Mouse (Mus musculus) cerebellum, postnatal 14 days (tissue): ENCODE results near the gene Slc29a3.
"Not testable (repeated sequence)": the region's sequence is repeated elsewhere in the genome, so short reads cannot be mapped to it uniquely, and the experiment has no call there.

ENCODE experiments used
- DNase-seq, 2 experiments: peaks; one replicate each; pipeline ENCODE4 v3.0.0; 2021; ENCODE audit warnings: mixed read lengths in 2 of 2

The Slc29a3 gene

GRCm38 (mm10) chr10:60723345-60723744 is 29.2 kb downstream of the Slc29a3 start:
- no peak for DNase-seq

GRCm38 (mm10) chr10:60721640-60722039 is 31.0 kb downstream of the Slc29a3 start:
- DNase-seq = no peak

GRCm38 (mm10) chr10:60720461-60720860 is 32.1 kb downstream of the Slc29a3 start:
- no peak for DNase-seq

DNA sequence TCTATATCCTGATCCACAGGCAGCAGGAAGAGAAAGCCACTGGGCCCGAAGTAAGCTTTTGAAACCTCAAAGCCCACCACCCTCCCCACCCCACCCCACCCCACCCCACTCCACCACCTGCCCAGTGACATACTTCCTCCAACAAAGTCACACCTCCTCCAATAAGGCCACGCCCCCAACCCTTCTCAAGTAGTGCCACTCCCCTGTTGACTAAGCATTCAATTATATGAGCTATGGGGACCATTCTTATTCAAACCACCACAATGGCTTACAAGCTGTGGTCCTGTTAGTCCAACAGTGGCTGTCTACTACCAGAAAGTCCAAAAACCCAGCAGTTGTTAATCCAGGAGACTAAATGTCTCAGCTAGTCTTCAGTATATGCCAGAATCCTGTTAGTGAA is 34.1 kb downstream of the Slc29a3 start:
- no peak for DNase-seq

DNA sequence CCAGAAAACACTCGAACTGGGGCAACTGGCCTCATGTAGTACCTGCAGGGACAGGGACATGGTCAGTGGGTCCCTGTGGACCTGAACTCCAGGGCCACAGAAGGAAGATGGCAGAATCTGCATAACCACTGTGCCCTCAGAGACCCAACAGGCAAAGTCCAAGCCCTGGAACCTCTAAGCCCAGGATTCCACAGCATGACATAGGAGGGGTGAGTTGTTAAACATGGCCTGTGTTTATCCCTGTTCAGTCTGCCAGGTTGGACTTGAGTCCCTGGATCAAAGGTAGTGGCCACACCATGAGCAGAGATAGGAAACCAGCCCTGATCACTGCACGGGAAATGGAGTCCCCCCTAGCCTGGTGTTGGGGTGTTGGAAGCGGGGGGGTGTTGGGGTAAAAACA is 36.1 kb downstream of the Slc29a3 start:
- no peak for DNase-seq

DNA sequence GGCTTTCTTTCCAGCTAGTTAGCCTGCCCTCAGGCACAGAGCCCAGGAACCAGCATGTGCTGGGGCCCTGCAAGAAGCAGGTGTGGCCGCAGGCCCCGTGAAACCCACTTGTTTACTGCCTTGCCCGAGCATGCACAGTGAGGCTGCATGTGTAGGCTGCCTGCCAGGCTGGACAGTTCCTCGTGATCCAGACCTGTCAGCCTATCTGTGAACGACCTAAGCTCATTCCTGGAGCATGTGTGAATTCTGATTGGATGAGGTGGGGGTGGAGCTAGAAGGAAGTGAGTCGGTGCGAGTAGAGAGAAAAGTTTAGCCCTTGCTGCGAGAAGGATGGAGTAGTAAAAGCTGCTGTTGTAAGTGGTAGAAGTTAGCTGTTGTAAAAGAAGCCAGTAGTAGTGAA is 40.3 kb downstream of the Slc29a3 start:
- DNase-seq = not testable (repeated sequence)

DNA sequence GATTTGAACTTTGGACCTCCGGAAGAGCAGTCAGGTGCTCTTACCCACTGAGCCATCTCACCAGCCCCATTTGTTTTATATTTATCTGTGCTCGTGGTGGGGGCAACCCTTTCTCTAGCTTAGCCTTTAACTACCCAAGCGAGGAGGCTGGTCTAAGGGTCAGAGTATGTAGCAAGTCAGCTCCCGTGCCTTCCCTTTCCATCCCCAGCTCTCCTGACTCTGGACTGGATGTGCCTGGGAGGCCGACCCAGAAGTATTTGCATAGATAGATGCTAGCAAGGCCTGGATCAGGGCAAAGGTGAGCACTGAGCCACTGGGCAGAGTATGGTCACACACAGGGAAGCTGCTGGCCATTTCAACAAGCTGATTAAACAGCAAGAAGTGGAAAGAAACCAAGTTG is 43.8 kb downstream of the Slc29a3 start:
- no peak for DNase-seq

DNA sequence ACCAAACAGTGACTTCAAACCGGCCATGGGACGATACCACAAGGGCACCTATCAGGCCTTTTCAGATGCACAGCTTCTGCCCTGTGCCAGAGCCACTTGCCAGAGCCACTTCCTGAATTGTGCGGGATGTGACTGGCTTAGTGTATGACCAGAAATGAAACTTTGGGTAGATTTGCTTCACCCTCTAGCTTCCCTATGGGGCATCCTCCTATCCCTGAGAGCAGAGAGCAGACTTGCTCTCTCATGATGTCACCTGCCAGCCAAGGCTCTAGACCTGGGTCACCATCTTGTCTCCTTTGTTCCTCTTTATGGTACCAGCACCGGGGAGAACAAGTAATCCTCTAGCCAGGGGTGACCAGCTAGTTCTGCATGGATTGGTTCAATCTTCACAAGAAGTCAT is 46.3 kb downstream of the Slc29a3 start:
- no peak for DNase-seq

DNA sequence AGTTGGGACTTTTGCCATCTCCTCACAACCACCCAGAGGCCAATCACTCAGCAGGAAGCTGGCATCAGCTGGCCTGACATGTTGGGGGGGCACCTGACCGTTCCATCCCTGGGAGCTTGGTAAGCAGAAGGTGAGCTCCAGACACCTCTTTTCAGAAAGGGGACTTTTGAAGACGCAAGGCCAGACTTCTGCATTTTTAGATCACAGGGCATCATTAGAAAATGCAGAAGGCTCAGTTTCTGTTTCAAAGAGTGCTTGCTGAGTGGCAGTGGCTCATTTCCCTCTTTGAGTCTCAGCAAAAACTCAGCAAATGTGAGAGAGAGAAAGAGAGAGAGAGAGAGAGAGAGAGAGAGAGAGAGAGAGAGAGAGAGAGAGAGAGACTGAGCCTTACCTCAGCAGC is 47.5 kb downstream of the Slc29a3 start:
- no peak for DNase-seq

- no peak for DNase-seq
Measured at GRCm38 (mm10) chr10:60697775-60698174, 54.8 kb downstream of the Slc29a3 start.

DNA sequence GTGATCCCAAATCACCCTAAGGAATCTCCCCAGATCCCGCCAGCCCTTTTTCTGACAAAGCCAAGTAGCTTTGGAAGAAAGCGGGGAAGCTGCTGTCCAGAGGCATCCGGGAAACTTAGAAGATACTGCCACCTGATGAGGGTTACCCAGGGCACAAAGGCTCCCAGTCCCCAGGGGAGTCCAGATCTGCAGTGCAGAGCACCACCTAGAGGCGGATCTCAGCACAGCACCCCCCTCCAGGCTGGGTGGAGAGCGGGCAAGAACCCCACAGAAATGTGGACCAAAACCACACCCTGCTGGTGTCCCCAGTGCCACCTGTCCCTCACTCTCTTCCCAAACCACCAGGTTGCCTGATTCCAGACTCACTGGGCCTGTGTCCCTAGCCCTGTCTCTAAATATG is 55.6 kb downstream of the Slc29a3 start:
- DNase-seq = peak; percentile 68 to 76

- DNase-seq = no peak
Measured at GRCm38 (mm10) chr10:60696390-60696789, 56.2 kb downstream of the Slc29a3 start, which contains the start of gene Cdh23. TSS of gene Cdh23 (minus strand) at chr10:60696490.

DNA sequence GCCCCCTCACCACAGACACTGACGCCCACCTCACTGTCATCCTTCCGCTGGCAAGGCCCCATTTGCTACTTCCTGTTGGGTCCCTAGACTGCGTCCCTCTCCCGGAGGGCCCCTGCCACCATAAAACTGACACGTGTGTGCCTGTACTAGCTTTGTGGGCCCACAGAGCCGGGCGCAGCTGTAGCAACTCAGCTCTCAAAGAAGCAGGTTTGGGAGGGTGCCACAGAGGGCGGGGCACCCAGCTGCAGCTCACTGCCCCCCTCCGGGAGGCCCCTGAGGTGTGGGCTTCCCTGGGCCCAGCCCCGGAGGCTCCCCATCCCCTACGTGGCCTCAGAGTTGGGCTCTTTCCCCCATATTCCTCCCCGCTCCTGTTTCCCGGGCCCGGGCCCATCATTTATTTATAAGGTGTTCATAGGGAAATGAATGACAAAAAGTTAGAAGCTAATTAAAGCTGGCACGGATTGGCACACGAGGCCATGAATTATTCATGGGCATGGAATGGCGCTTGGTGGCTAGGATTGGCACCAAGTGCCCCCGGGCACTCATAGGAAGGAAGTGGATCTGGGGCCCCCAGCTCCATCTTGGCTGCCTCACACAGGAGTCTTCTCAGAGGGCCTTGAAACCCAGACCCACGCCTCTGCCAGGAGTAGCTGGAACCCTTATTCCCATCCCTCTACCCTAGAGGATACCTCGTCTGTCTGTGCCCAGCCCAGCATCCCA is 60.8 kb downstream of the Slc29a3 start:
- DNase-seq = no peak

- DNase-seq = no peak
Measured at GRCm38 (mm10) chr10:60690960-60691359, 61.6 kb downstream of the Slc29a3 start.

DNA sequence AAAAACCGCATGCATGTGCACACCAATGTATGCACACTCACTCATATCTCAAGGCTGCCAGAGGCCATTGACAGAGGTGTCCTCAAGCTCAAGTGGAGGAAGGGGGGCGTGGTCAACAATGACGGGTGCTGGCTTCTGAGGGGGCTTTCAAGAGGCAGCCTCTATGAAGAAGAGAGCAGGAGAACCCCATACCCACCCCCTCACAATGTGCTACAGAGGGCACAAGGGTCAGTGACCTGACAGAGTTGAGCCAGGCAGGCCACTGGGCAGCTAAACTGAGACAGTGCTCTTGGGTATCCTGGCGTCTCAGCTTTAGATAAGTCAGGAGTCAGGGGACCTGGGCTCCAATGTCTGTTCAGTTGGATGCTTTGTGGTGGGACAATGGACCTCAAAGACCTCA is 63.2 kb downstream of the Slc29a3 start:
- DNase-seq = no peak

GRCm38 (mm10) chr10:60687011-60687776 is 65.4 kb downstream of the Slc29a3 start:
- peak; percentile 76 to 82 for DNase-seq

- no peak for DNase-seq
Measured at GRCm38 (mm10) chr10:60686641-60686975, 66.0 kb downstream of the Slc29a3 start.

DNA sequence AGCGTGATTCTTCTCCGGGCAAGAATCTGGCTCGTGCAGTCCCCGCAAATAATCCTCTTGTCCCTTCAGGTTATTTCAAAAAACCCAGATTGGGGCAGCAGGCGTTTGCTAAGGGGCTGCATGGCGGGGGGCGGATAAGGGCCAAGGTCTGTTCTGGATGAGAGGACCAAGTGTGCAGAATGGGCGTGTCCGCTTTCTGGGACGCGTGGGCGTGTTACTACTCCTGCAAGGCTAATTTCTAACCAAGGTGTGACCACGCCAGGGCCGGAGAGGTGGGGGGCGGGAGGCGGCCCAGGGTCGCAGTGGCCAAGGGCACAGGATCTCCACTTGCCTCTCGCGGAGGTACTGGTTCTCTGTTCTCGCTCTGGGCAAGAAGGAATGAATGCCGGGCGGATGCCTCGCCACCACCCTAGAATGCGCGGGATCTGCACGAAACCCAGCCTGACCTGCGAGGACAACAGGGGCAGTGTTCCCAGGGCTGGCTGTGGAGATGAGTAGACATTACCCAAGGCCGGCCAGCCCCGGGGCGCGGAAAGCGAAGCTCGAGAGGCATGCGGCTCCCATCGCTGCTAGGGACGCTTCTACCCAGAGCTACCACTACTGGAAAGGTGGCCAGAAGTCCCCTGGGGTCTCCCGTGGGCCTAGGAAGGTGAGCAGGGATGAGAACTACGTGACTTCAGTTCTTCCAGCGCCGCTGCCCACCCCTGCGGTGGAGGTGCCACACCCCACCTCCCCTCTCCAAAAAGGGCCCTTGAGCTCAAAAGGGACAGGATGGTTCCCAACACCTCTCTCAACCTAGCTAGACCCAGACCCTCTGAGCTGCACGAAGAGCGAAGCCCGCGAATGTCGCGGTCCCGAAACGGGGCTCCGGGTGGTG is 66.6 kb downstream of the Slc29a3 start:
- peak; percentile 20 to 27 for DNase-seq

GRCm38 (mm10) chr10:60678926-60679325 is 73.7 kb downstream of the Slc29a3 start:
- DNase-seq = no peak

GRCm38 (mm10) chr10:60677319-60677718 is 75.3 kb downstream of the Slc29a3 start:
- no peak for DNase-seq

GRCm38 (mm10) chr10:60670166-60670565 is 82.4 kb downstream of the Slc29a3 start:
- DNase-seq = no peak

GRCm38 (mm10) chr10:60668591-60668990 is 84.0 kb downstream of the Slc29a3 start:
- no peak for DNase-seq
